Mouse (Mus musculus) forebrain, embryonic 11.5 days (tissue): ENCODE data around the gene Pnma1. TPM values are rescaled to one million over a fixed set of nuclear protein-coding genes. Genes with fewer than 3 reads are reported as not detected.

Experiments
- ATAC-seq: fragments of 200-750 bp; cut with Nextera tagmentation; replicated peaks from 2 replicates; pipeline ENCODE4 v1.8.0; 2017; ENCODE audit warnings: moderate TSS enrichment; ENCODE audit not compliant: low FRiP score
- DNase-seq: peaks from one replicate; pipeline ENCODE4 v3.0.0-alpha.2; 2017; ENCODE audit warnings: low spot score
- H3K27ac ChIP-seq: fragments of 300-500 bp; sonication (generic); 2 replicates; pipeline ENCODE4 v1.5.1; 2014; ENCODE audit warnings: low read depth, low read length
- H3K27me3 ChIP-seq: fragments of 300-500 bp; sonication (generic); 2 replicates; pipeline ENCODE4 v1.6.1; 2014; ENCODE audit warnings: mild to moderate bottlenecking, low read length, mixed read lengths; ENCODE audit not compliant: control insufficient read depth, insufficient read depth
- H3K36me3 ChIP-seq: fragments of 300-500 bp; sonication (generic); 2 replicates; pipeline ENCODE4 v1.6.1; 2014; ENCODE audit warnings: mild to moderate bottlenecking, low read length, moderate library complexity, mixed read lengths; ENCODE audit not compliant: control insufficient read depth, insufficient read depth
- H3K4me1 ChIP-seq: fragments of 300-500 bp; sonication (generic); replicated peaks from 2 replicates; pipeline ENCODE4 v1.6.1; 2014; ENCODE audit warnings: low read length, mixed read lengths; ENCODE audit not compliant: control insufficient read depth, insufficient read depth
- H3K4me2 ChIP-seq: fragments of 300-500 bp; sonication (generic); 2 replicates; pipeline ENCODE4 v1.6.1; 2014; ENCODE audit warnings: low read depth, mild to moderate bottlenecking, low read length, moderate library complexity, mixed read lengths; ENCODE audit not compliant: severe bottlenecking
- H3K4me3 ChIP-seq: fragments of 300-500 bp; sonication (generic); 2 replicates; pipeline ENCODE4 v1.5.1; 2014; ENCODE audit warnings: low read depth, low read length
- H3K9ac ChIP-seq: fragments of 300-500 bp; sonication (generic); 2 replicates; pipeline ENCODE4 v1.6.1; 2014; ENCODE audit warnings: low read length
- H3K9me3 ChIP-seq: fragments of 300-500 bp; sonication (generic); 2 replicates; pipeline ENCODE4 v1.6.1; 2016; ENCODE audit warnings: low read length, mixed read lengths; ENCODE audit not compliant: control insufficient read depth
- WGBS: fragments of 180-500 bp; shearing (Covaris S2); extraction: QIAGEN DNeasy Blood & Tissue Kit; methylation state at CpG from one replicate; pipeline ENCODE4 v1.1.7; 2014; 5-methylcytosine and 5-hydroxymethylcytosine counted together
- polyA plus RNA-seq: library from polyadenylated mRNA; unstranded; fragments of >200 nt; fragmentation: Nextera tagmentation; extraction: Ambion mirVana; gene quantifications from 2 replicates; pipeline ENCODE4 v1.2.1, GENCODE M21; 2014

Pnma1 gene
- polyA plus RNA-seq, 1 experiment from 2014 or later: 1.9 TPM

DNA sequence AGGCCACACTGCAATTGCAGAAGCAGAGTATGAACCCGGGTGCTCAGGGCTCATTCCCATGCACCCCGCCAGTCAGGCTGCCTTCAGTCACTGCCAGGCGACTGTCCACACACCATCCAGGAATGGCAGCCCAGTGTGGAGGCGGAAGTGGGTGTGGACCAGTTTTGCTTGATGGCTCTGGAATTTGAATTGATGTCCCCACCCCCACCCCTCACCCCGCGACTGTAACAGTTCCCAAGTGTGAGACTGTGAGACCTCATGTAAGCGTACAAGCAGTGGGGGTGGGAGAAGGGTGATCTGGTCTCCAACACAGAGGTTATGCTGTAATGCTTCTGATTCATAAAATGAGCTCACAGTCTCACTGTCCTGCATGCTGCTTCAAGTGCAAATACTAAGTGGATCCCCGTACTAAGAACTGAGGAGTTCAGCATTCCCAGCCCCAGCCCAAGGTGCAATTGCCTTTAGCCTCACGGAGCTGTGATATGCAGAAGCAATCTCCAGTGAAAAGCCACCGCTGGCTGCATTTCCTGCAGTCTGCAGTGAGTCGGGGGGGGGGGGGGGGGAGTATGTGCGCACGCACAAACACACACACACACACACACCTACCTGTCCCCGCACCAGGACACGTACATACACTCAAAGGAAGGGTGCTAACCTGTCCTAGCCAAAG is 42.0 kb upstream of the Pnma1 start:
- ATAC-seq: no peak

GRCm38 (mm10) chr12:84188881-84189444 is 40.7 kb upstream of the Pnma1 start:
- DNase-seq (peak; percentile 46), ATAC-seq (no peak)
- Histone ChIP-seq H3K9ac (no peak overlapping the region), H3K36me3 (no peaks in the 10 kb centered on the region), H3K4me1 (peaks cover 16% of the 10 kb centered on the region), H3K27me3 (no peaks in the 10 kb centered on the region), H3K4me3 (no peak overlapping the region), H3K4me2 (no peak overlapping the region), H3K27ac (no peak overlapping the region), H3K9me3 (no peaks in the 10 kb centered on the region; the same call in 1 of the 2 replicates)
- WGBS: 65% methylated on average over 14 of the region's 14 CpGs

More for the DNA sequence above, 42.0 kb upstream of the Pnma1 start:
- H3K9me3 ChIP-seq: no peaks in the 10 kb centered on the region; the same call in 1 of the 2 replicates
- H3K27ac ChIP-seq: no peak overlapping the region
- no peak overlapping the region for H3K9ac ChIP-seq
- H3K36me3 ChIP-seq: no peaks in the 10 kb centered on the region
- DNase-seq: peak; percentile 51
- H3K4me2 ChIP-seq: 0 out of 2 replicates have a peak overlapping the region, but pooled peaks have one; percentile 18
- H3K27me3 ChIP-seq: no peaks in the 10 kb centered on the region
- WGBS: 71% methylated on average over 15 of the region's 15 CpGs
- H3K4me1 ChIP-seq: peaks cover 18% of the 10 kb centered on the region
- H3K4me3 ChIP-seq: no peak overlapping the region

GRCm38 (mm10) chr12:84187752-84188601 is 39.7 kb upstream of the Pnma1 start:
- no peaks in the 10 kb centered on the region; the same call in 1 of the 2 replicates for H3K9me3 ChIP-seq
- H3K4me1 ChIP-seq: peaks cover 16% of the 10 kb centered on the region
- H3K4me2 ChIP-seq: no peak overlapping the region
- no peak overlapping the region for H3K4me3 ChIP-seq
- H3K27me3 ChIP-seq: no peaks in the 10 kb centered on the region
- WGBS: 81% methylated on average over 15 of the region's 15 CpGs
- DNase-seq (no peak), ATAC-seq (no peak)
- H3K36me3 ChIP-seq: no peaks in the 10 kb centered on the region
- H3K9ac ChIP-seq: no peak overlapping the region
- no peak overlapping the region for H3K27ac ChIP-seq

DNA sequence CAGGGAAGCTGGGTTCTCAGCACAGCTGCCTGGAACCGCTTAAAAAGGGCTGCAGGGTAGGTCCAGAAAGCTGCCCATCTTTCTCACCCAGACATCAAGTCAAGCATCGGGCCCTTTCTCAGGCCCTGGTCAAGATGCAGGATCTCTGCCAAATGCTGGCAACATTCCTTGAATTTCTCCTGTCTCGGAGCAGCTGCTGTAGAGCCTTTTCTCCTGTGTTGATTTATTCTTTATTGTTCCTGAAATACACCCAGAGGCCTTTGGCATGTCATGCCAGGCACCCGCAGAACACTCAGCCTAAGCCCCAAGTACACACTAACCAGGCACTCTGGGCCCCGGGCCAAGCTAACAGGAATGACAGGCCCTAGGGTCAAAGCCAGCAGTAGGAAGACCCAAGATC is 38.7 kb upstream of the Pnma1 start:
- no peak for ATAC-seq
- Histone ChIP-seq H3K27me3 (no peaks in the 10 kb centered on the region), H3K4me2 (no peak overlapping the region), H3K4me3 (no peak overlapping the region), H3K27ac (no peak overlapping the region), H3K9ac (no peak overlapping the region), H3K4me1 (peaks cover 14% of the 10 kb centered on the region), H3K9me3 (no peaks in the 10 kb centered on the region; the same call in 1 of the 2 replicates), H3K36me3 (no peaks in the 10 kb centered on the region)
- no peak for DNase-seq
- WGBS: 93% methylated on average over 5 of the region's 5 CpGs

GRCm38 (mm10) chr12:84186536-84186935 is 38.2 kb upstream of the Pnma1 start:
- Histone ChIP-seq H3K9me3 (no peaks in the 10 kb centered on the region; the same call in 1 of the 2 replicates), H3K4me2 (no peak overlapping the region), H3K4me1 (peaks cover 12% of the 10 kb centered on the region), H3K4me3 (no peak overlapping the region), H3K27ac (no peak overlapping the region), H3K9ac (no peak overlapping the region), H3K36me3 (no peaks in the 10 kb centered on the region), H3K27me3 (no peaks in the 10 kb centered on the region)
- DNase-seq: no peak
- WGBS: 69% methylated on average over 3 of the region's 3 CpGs
- ATAC-seq: no peak

DNA sequence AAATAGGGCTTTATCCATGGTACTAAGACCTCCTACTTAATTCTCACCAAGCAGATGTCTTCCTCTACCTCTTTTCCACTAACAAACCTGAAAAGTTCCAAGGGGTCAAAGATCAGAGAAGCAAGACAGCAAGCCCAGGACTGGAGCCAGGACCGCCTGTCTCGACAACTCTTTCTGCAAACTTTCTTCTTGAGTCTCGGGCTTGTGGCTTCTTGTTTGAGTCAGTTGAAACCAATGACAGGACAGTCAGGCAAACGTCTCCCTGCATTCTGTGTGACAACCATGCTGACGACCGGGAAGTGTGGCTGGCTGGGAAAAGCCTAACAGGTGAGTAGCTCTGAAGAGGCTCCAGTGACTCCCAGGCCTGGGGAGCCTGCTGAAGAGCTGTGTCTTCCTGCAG is 37.3 kb upstream of the Pnma1 start:
- DNase-seq (no peak), ATAC-seq (no peak)
- 77% methylated on average over 6 of the region's 6 CpGs for WGBS
- Histone ChIP-seq H3K4me2 (no peak overlapping the region), H3K4me3 (no peak overlapping the region), H3K27ac (no peak overlapping the region), H3K36me3 (no peaks in the 10 kb centered on the region), H3K9ac (no peak overlapping the region), H3K4me1 (peaks cover 4% of the 10 kb centered on the region; the same call in 1 of the 2 replicates), H3K9me3 (no peaks in the 10 kb centered on the region; the same call in 1 of the 2 replicates), H3K27me3 (no peaks in the 10 kb centered on the region)

DNA sequence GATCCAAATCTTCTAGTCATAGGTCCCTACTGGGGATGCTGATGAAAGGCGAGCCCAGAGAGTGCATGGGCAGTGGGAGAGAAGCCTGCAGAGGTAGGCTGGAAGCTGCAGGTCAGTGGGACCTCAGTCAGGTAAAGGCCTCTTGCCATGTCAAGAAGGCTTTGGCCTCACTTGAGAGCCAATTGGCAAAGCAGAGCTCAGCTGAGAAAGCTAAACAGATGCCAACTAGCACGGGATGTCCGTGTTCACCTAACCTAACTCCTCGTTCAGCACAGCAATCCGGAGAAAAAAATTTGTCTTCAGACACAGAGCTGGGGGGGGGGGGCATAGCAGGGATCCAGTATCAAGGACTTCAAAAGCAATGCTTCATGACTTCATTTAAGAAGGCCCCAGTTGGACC is 36.7 kb upstream of the Pnma1 start:
- no peaks in the 10 kb centered on the region for H3K27me3 ChIP-seq
- no peak for DNase-seq
- no peaks in the 10 kb centered on the region; the same call in 1 of the 2 replicates for H3K9me3 ChIP-seq
- no peak overlapping the region for H3K27ac ChIP-seq
- peaks cover 5% of the 10 kb centered on the region; the same call in 1 of the 2 replicates for H3K4me1 ChIP-seq
- no peak overlapping the region for H3K4me2 ChIP-seq
- WGBS: 94% methylated on average over 5 of the region's 5 CpGs
- no peak for ATAC-seq
- no peak overlapping the region for H3K9ac ChIP-seq
- no peak overlapping the region for H3K4me3 ChIP-seq
- H3K36me3 ChIP-seq: no peaks in the 10 kb centered on the region

DNA sequence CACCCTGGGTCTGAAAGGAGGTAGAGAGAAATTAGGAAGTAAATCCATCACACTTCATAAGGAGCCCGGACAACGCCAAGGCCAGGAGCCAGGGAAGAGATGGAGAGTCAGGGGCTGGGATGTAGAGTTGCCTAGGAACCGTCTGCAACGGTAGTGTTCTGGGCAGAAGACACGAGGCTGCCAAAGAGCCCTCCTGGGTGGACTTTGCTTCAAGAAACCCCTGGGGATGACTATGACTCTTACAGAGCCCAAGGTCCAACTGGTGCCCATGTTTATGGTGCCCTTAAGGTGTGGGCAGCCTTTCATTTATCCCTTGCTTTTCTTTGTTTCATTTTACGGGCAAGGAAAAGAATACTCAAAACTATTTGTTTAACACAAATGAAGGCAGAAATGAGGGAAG is 33.7 kb upstream of the Pnma1 start:
- Histone ChIP-seq H3K9ac (no peak overlapping the region), H3K27me3 (no peaks in the 10 kb centered on the region), H3K4me2 (no peak overlapping the region), H3K27ac (0 out of 2 replicates have a peak overlapping the region, but pooled peaks have one; percentile 59), H3K4me3 (no peak overlapping the region), H3K4me1 (peaks cover 15% of the 10 kb centered on the region; the same call in 1 of the 2 replicates), H3K36me3 (no peaks in the 10 kb centered on the region), H3K9me3 (no peaks in the 10 kb centered on the region; the same call in 1 of the 2 replicates)
- no peak for DNase-seq
- ATAC-seq: no peak
- WGBS: 84% methylated on average over 6 of the region's 6 CpGs
